Mouse (Mus musculus): ENCODE measurements around the gene Slc45a2. TPM values are rescaled to one million over a fixed set of nuclear protein-coding genes. Genes with fewer than 3 reads are reported as not detected.
A peak's percentile ranks its signal among the peaks of the same experiment; 100 is the strongest.

The Slc45a2 gene
- total and polyA plus RNA-seq, 2 experiments from 2014 or later, result 0.10 TPM; not detected in 1

- 5% methylated on average over 34 of the region's 34 CpGs for WGBS
- Histone ChIP-seq H3K36me3 (ENCODE audit: insufficient read depth) (no peaks in the 10 kb centered on the region), H3K4me3 (ENCODE audit: low read depth, low read length) (peak overlapping the region; percentile 42), H3K9ac (no peak overlapping the region), H3K9me3 (ENCODE audit: low read length) (no peaks in the 10 kb centered on the region), H3K27me3 (ENCODE audit: insufficient read depth, low read length) (peaks cover 38% of the 10 kb centered on the region), H3K4me1 (ENCODE audit: insufficient read depth) (peaks cover 6% of the 10 kb centered on the region; the same call in 1 of the 2 replicates), H3K4me2 (ENCODE audit: low read depth) (peak overlapping the region; percentile 72), H3K27ac (ENCODE audit: low read depth, low read length) (no peak overlapping the region)
- ATAC-seq, result peak; percentile 64
- DNase-seq, result peak; percentile 39
- TF ChIP-seq CTCF (IDR thresholded peaks at IDR 0.05; ENCODE audit: low read depth), result no peak
Observed at GRCm38 (mm10) chr15:11035947-11036474, 35.5 kb downstream of the Slc45a2 start.

GRCm38 (mm10) chr15:11036535-11037375 is 36.2 kb downstream of the Slc45a2 start:
- Histone ChIP-seq H3K4me1 (ENCODE audit: insufficient read depth) (peaks cover 6% of the 10 kb centered on the region; the same call in 1 of the 2 replicates), H3K9ac (peak overlapping the region; percentile 41), H3K9me3 (ENCODE audit: low read length) (no peaks in the 10 kb centered on the region), H3K4me2 (ENCODE audit: low read depth) (peak overlapping the region; percentile 72), H3K27me3 (ENCODE audit: insufficient read depth, low read length) (peaks cover 38% of the 10 kb centered on the region), H3K36me3 (ENCODE audit: insufficient read depth) (no peaks in the 10 kb centered on the region), H3K27ac (ENCODE audit: low read depth, low read length) (no peak overlapping the region), H3K4me3 (ENCODE audit: low read depth, low read length) (peak overlapping the region; percentile 42)
- WGBS, result 2% methylated on average over 49 of the region's 49 CpGs
- DNase-seq, result peak; percentile 15
- peak; percentile 34 for ATAC-seq
- TF ChIP-seq CTCF (IDR thresholded peaks at IDR 0.05; ENCODE audit: low read depth), result no peak

GRCm38 (mm10) chr15:11037376-11037695 is 36.8 kb downstream of the Slc45a2 start:
- Histone ChIP-seq H3K36me3 (ENCODE audit: insufficient read depth) (no peaks in the 10 kb centered on the region), H3K9me3 (ENCODE audit: low read length) (no peaks in the 10 kb centered on the region), H3K27ac (ENCODE audit: low read depth, low read length) (no peak overlapping the region), H3K4me3 (ENCODE audit: low read depth, low read length) (peak overlapping the region; percentile 42), H3K4me1 (ENCODE audit: insufficient read depth) (peaks cover 6% of the 10 kb centered on the region; the same call in 1 of the 2 replicates), H3K9ac (peak overlapping the region; percentile 41; the same call in 1 of the 2 replicates), H3K4me2 (ENCODE audit: low read depth) (peak overlapping the region; percentile 72), H3K27me3 (ENCODE audit: insufficient read depth, low read length) (peaks cover 38% of the 10 kb centered on the region)
- ATAC-seq, result peak; percentile 30
- 3% methylated on average over 8 of the region's 8 CpGs for WGBS
- no peak for TF ChIP-seq CTCF (IDR thresholded peaks at IDR 0.05; ENCODE audit: low read depth)
- peak; percentile 30 for DNase-seq

GRCm38 (mm10) chr15:11037711-11038110 is 37.2 kb downstream of the Slc45a2 start, which contains the start of gene Rxfp3:
Gene Rxfp3 (minus strand): TSS chr15:11037991.
- WGBS, result 2% methylated on average over 16 of the region's 16 CpGs
- peak; percentile 35 for DNase-seq
- TF ChIP-seq CTCF (IDR thresholded peaks at IDR 0.05; ENCODE audit: low read depth), result no peak

GRCm38 (mm10) chr15:11038476-11038875 is 38.0 kb downstream of the Slc45a2 start:
- 1% methylated on average over 12 of the region's 12 CpGs for WGBS
- ATAC-seq, result no peak
- no peaks in the 10 kb centered on the region for H3K9me3 ChIP-seq (ENCODE audit: low read length)
- no peak overlapping the region for H3K27ac ChIP-seq (ENCODE audit: low read depth, low read length)
- no peak overlapping the region for H3K4me3 ChIP-seq (ENCODE audit: low read depth, low read length)
- H3K4me2 ChIP-seq (ENCODE audit: low read depth), result 0 out of 2 replicates have a peak overlapping the region, but pooled peaks have one; percentile 1
- peaks cover 6% of the 10 kb centered on the region; the same call in 1 of the 2 replicates for H3K4me1 ChIP-seq (ENCODE audit: insufficient read depth)
- H3K9ac ChIP-seq, result no peak overlapping the region
- H3K36me3 ChIP-seq (ENCODE audit: insufficient read depth), result no peaks in the 10 kb centered on the region
- peak; percentile 81 for DNase-seq
- peak; percentile 78 for TF ChIP-seq CTCF (IDR thresholded peaks at IDR 0.05; ENCODE audit: low read depth)
- H3K27me3 ChIP-seq (ENCODE audit: insufficient read depth, low read length), result peaks cover 38% of the 10 kb centered on the region

More at GRCm38 (mm10) chr15:11037711-11038110, 37.2 kb downstream of the Slc45a2 start, which contains the start of gene Rxfp3:
- peaks cover 38% of the 10 kb centered on the region for H3K27me3 ChIP-seq (ENCODE audit: insufficient read depth, low read length)
- H3K36me3 ChIP-seq (ENCODE audit: insufficient read depth), result no peaks in the 10 kb centered on the region
- peak within 1 kb of the TSS; percentile 72 for H3K4me2 ChIP-seq (ENCODE audit: low read depth)
- peaks cover 6% of the 10 kb centered on the region; the same call in 1 of the 2 replicates for H3K4me1 ChIP-seq (ENCODE audit: insufficient read depth)
- H3K4me3 ChIP-seq (ENCODE audit: low read depth, low read length), result peak within 1 kb of the TSS; percentile 42
- peak within 1 kb of the TSS; percentile 41 for H3K9ac ChIP-seq
- ATAC-seq, result peak; percentile 18; the same call in 1 of the 2 replicates
- no peaks in the 10 kb centered on the region for H3K9me3 ChIP-seq (ENCODE audit: low read length)
- H3K27ac ChIP-seq (ENCODE audit: low read depth, low read length), result no peak within 1 kb of the TSS

GRCm38 (mm10) chr15:11040067-11040466 is 39.5 kb downstream of the Slc45a2 start:
- Histone ChIP-seq H3K27me3 (ENCODE audit: insufficient read depth, low read length) (peaks cover 28% of the 10 kb centered on the region), H3K36me3 (ENCODE audit: insufficient read depth) (no peaks in the 10 kb centered on the region), H3K4me2 (ENCODE audit: low read depth) (no peak overlapping the region), H3K27ac (ENCODE audit: low read depth, low read length) (no peak overlapping the region), H3K4me1 (ENCODE audit: insufficient read depth) (peaks cover 6% of the 10 kb centered on the region; the same call in 1 of the 2 replicates), H3K9ac (no peak overlapping the region), H3K9me3 (ENCODE audit: low read length) (no peaks in the 10 kb centered on the region), H3K4me3 (ENCODE audit: low read depth, low read length) (no peak overlapping the region)
- DNase-seq, result no peak
- WGBS, result 69% methylated on average over 5 of the region's 5 CpGs
- no peak for ATAC-seq
- TF ChIP-seq CTCF (IDR thresholded peaks at IDR 0.05; ENCODE audit: low read depth), result no peak

- WGBS, result 92% methylated on average over 2 of the region's 2 CpGs
- Histone ChIP-seq H3K4me3 (ENCODE audit: low read depth, low read length) (no peak overlapping the region), H3K9me3 (ENCODE audit: low read length) (no peaks in the 10 kb centered on the region), H3K4me2 (ENCODE audit: low read depth) (no peak overlapping the region), H3K4me1 (ENCODE audit: insufficient read depth) (peaks cover 5% of the 10 kb centered on the region; the same call in 1 of the 2 replicates), H3K9ac (no peak overlapping the region), H3K27me3 (ENCODE audit: insufficient read depth, low read length) (peaks cover 17% of the 10 kb centered on the region), H3K27ac (ENCODE audit: low read depth, low read length) (no peak overlapping the region), H3K36me3 (ENCODE audit: insufficient read depth) (no peaks in the 10 kb centered on the region)
- no peak for ATAC-seq
- no peak for DNase-seq
- TF ChIP-seq CTCF (IDR thresholded peaks at IDR 0.05; ENCODE audit: low read depth), result no peak
Observed at GRCm38 (mm10) chr15:11041229-11041628, 40.7 kb downstream of the Slc45a2 start.
